In genomic region chr11:44083716-44084115, GRCm38 (mm10) we compare ENCODE assay signal across 24 mouse cellular contexts.
DNase-seq lines count a peak whose midpoint lies in the region; ATAC-seq and TF ChIP-seq lines count a peak whose summit lies in the region.
"Had no signal": no experiment of that assay in that cellular context is flagged by ENCODE, and none has a peak within 500 bp of the region (broad histone marks: within the 10 kb centered on the region; RNA-seq: fewer than 3 reads in every experiment).

No protein-coding gene starts in this region.

- peak; percentile 74 for ATAC-seq in frontal cortex, adult (ENCODE audit: low TSS enrichment)
- ATAC-seq: CD4-positive, CD25-positive, alpha-beta regulatory T cell, adult 4 months; intestine, embryonic 15.5 days; liver, postnatal 0 days had no signal

- no peak for TF ChIP-seq CTCF in left cerebral cortex, adult 2 months (IDR thresholded peaks at IDR 0.05)

- intact Hi-C loops in left cerebral cortex, adult 2 months (cut with DNase I), result no loop called here
- intact Hi-C loops in heart, postnatal 10 days (cut with DNase I), result no loop called here

- no peak overlapping the region for H3K4me3 ChIP-seq in left cerebral cortex, adult 2 months
- H3K4me3 ChIP-seq: embryonic facial prominence, embryonic 10.5 days; forebrain, embryonic 10.5 days; heart, embryonic 13.5 days; hindbrain, embryonic 13.5 days; intestine, embryonic 15.5 days; limb, embryonic 12.5 days; midbrain, embryonic 12.5 days had no signal

- no peak overlapping the region for H3K27ac ChIP-seq in left cerebral cortex, adult 2 months
- H3K27ac ChIP-seq: embryonic facial prominence, embryonic 10.5 days; forebrain, embryonic 10.5 days; heart, embryonic 13.5 days; hindbrain, embryonic 13.5 days; intestine, embryonic 15.5 days; limb, embryonic 12.5 days; midbrain, embryonic 12.5 days; stomach, postnatal 0 days had no signal

- no peak for DNase-seq in frontal cortex, postnatal 14 days (ENCODE audit: low spot score in 2 of 2)
- peak; percentile 2 for DNase-seq in left cerebral cortex, adult 11 months (ENCODE audit: low spot score)
- no peak for DNase-seq in left cerebral cortex, adult 2 months (ENCODE audit: extremely low spot score in 1 of 2, low spot score in 2 of 2)
- peak; percentile 36 for DNase-seq in adipocyte (ENCODE audit: low spot score)
- peak; percentile 2 to 30 for DNase-seq in left cerebral cortex, adult 18-20 months (ENCODE audit: low spot score in 2 of 2)
- no peak for DNase-seq in heart, postnatal 10 days
- DNase-seq in lung, postnatal 4 days, result no peak
- DNase-seq: cerebellum, adult 9-11 months; gastrocnemius, postnatal 25 days; heart, adult 18-20 months; kidney, adult 9 months; kidney, postnatal 25 days; liver, postnatal 0 days; lung, postnatal 10 days had no signal

Comparison
In these comparisons a context has a peak if more than half of its experiments do, and no peak if none do; other contexts are left out.
1. DNase-seq: peak in left cerebral cortex, adult 11 months (single experiment), adipocyte (single experiment) and left cerebral cortex, adult 18-20 months (2 of 2); none in frontal cortex, postnatal 14 days (0 of 2), left cerebral cortex, adult 2 months (0 of 2), heart, postnatal 10 days (0 of 2) and lung, postnatal 4 days (0 of 2).